Mouse (Mus musculus) liver, adult 2 months (tissue): Measurements from ENCODE around the gene Olfr992. TPM values are rescaled to one million over a fixed set of nuclear protein-coding genes. Genes with fewer than 3 reads are reported as not detected.
"Not testable (repeated sequence)": the region's sequence is repeated elsewhere in the genome, so short reads cannot be mapped to it uniquely, and the experiment has no call there.

ENCODE experiments used
- DNase-seq: peaks from one replicate; pipeline ENCODE4 v3.0.0-alpha.2; 2011; ENCODE audit warnings: low read depth, low spot score; ENCODE audit errors: extremely low read depth
- H3K27ac ChIP-seq: fragments of 200-500 bp; replicated peaks from 2 replicates; pipeline ENCODE4 v1.5.1; 2012; ENCODE audit warnings: low read depth, mild to moderate bottlenecking, control low read depth, inconsistent platforms, low read length; ENCODE audit not compliant: insufficient read depth
- H3K27me3 ChIP-seq: fragments of 200-500 bp; 2 replicates; pipeline ENCODE4 v1.6.1; 2012; ENCODE audit warnings: mild to moderate bottlenecking, moderate library complexity, low read length, inconsistent platforms; ENCODE audit not compliant: control insufficient read depth, insufficient read depth
- H3K36me3 ChIP-seq: fragments of 200-500 bp; 2 replicates; pipeline ENCODE4 v1.6.1; 2012; ENCODE audit warnings: low read length, inconsistent platforms; ENCODE audit not compliant: control insufficient read depth, insufficient read depth
- H3K4me1 ChIP-seq: fragments of 200-500 bp; 2 replicates; pipeline ENCODE4 v1.6.1; 2011; ENCODE audit warnings: low read length; ENCODE audit not compliant: control insufficient read depth, insufficient read depth
- H3K4me3 ChIP-seq: fragments of 200-500 bp; 2 replicates; pipeline ENCODE4 v1.5.1; 2011; ENCODE audit warnings: low read depth, mild to moderate bottlenecking, control low read depth, low read length, moderate library complexity; ENCODE audit not compliant: insufficient read depth
- H3K79me2 ChIP-seq: fragments of 200-500 bp; 2 replicates; pipeline ENCODE4 v1.6.1; 2012; ENCODE audit warnings: inconsistent platforms, mild to moderate bottlenecking, low read length, moderate library complexity; ENCODE audit not compliant: control insufficient read depth, insufficient read depth
- H3K9ac ChIP-seq: fragments of 200-500 bp; 2 replicates; pipeline ENCODE4 v1.6.1; 2012; ENCODE audit warnings: low read depth, mild to moderate bottlenecking, control low read depth, inconsistent platforms, low read length
- CTCF ChIP-seq: fragments of 200-500 bp; IDR thresholded peaks from 2 replicates; pipeline ENCODE4 v1.5.1; 2011; ENCODE audit warnings: low read depth, low read length, control low read depth
- POLR2A ChIP-seq: fragments of 200-500 bp; IDR thresholded peaks from 2 replicates; pipeline ENCODE4 v1.6.1; 2011; ENCODE audit warnings: low read length, control low read depth; ENCODE audit not compliant: insufficient read depth; ENCODE audit errors: extremely low read depth
- WGBS: fragments of 180-500 bp; shearing (Covaris S2); methylation state at CpG from one replicate; pipeline ENCODE4 v1.1.7; 2018; 5-methylcytosine and 5-hydroxymethylcytosine counted together
- polyA plus RNA-seq: library from polyadenylated mRNA; depleted of rRNA; stranded (reverse); fragments of >200 nt; gene quantifications from 2 replicates; pipeline ENCODE4 v1.2.3, GENCODE M21; 2012; rRNA removed
- total RNA-seq: library from RNA; depleted of rRNA; stranded (reverse); fragments of >200 nt; gene quantifications from 2 replicates; pipeline ENCODE4 v1.2.3, GENCODE M21; 2014; rRNA removed

Gene Olfr992
- total RNA-seq (not detected in 2 replicates), polyA plus RNA-seq (not detected in 2 replicates)

DNA sequence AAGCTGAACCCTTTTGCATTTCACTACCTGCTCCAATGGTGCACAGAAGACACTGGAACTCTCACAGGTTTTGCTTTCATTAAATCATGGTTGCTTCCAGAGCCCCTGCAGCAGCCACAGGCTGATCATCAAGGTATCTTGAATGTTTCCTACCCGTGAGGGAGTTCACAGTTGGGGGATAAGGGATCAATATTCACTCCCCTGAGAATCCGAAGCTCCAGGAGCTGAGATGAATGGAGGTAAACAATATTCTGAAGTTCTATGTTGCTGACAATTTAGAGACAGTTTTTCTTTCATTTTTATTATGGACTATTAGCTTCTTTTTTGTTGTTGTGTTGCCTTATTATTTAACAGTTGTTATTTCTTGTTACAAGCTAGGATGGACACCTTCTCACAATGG lies at the start of gene Olfr992:
Gene Olfr992, minus strand, starts transcription at position 101 of the 400 bp plus-strand sequence.
- Histone ChIP-seq H3K4me1 (no peaks in the 10 kb centered on the region), H3K79me2 (no peaks in the 10 kb centered on the region), H3K4me3 (no peak within 1 kb of the TSS), H3K36me3 (no peaks in the 10 kb centered on the region), H3K27me3 (no peaks in the 10 kb centered on the region), H3K9ac (no peak within 1 kb of the TSS), H3K27ac (no peak within 1 kb of the TSS)
- TF ChIP-seq CTCF: no peak
- TF ChIP-seq POLR2A: no peak
- no peak for DNase-seq
- WGBS: 29% methylated on average over 2 of the region's 2 CpGs

DNA sequence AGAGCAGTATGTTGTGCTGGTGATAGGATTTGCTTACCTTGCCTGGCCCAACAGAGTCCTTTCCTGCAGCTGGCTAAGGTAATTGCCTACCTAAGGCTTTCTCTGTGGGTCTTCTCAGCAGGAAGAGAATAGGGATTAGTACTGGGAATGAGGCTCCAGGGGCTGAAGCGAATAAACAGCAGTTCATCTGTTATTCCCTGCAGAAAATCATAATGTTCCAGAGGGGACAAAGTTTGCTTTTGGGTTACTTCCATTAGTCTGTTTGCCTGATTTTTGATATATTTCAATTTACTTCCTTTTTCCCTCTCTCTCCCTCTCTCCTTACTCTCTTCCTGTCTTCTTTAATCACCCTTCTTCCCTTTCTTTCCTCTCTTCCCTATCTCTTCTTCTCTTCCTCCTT lies 34.3 kb upstream of the Olfr992 start, which contains the start of gene Olfr995:
Gene Olfr995, minus strand, starts transcription at position 101 of the 400 bp plus-strand sequence.
- TF ChIP-seq POLR2A (no peak), CTCF (no peak)
- H3K27me3 ChIP-seq: no peaks in the 10 kb centered on the region
- no peak for DNase-seq
- H3K79me2 ChIP-seq: no peaks in the 10 kb centered on the region
- no peaks in the 10 kb centered on the region for H3K4me1 ChIP-seq
- H3K27ac ChIP-seq: no peak within 1 kb of the TSS
- no peaks in the 10 kb centered on the region for H3K36me3 ChIP-seq
- whole genome bisulfite sequencing: 19% methylated on average over 1 of the region's 1 CpGs
- H3K9ac ChIP-seq: no peak within 1 kb of the TSS
- H3K4me3 ChIP-seq: no peak within 1 kb of the TSS

DNA sequence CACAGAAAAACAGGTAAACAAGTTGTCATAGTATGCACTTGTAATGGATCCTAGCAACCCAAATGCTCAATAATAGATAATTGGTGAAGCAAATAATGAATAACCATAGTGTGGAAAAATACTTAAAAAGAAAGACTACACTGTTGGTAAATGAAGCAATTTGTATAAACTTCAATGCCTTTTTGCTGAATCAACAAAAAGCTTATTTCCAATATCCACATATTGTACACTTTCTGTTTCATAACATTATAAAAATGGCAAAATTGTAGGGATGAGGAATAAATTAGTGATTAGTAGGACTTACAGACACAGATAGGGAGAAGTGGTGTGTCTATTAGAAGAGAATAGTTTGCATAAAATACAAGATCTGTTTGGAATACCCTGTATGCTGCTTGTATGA lies 33.3 kb upstream of the Olfr992 start:
- H3K9ac ChIP-seq: no peak overlapping the region
- H3K27me3 ChIP-seq: no peaks in the 10 kb centered on the region

DNA sequence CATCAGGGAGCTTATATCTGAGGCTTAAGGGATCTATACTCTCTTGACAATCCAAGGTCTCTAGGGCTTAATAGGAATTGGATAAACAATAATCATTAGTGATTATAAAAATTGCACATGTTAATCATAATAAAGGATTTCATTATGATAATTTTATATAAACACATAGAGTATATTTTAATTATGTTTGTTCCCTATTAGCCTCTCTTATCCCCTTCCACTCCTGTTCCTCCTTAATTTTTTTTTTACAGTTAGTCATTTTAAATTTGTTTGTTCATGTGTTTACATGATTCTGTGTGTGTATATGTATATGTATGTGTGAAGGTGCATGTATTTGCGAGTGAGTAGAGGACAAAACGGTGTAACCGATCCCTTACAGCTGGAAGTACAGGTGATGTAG lies 27.1 kb upstream of the Olfr992 start, which contains the start of gene Olfr994:
Gene Olfr994, minus strand, starts transcription at position 101 of the 400 bp plus-strand sequence.
- H3K4me1 ChIP-seq: no peaks in the 10 kb centered on the region
- no peak within 1 kb of the TSS for H3K9ac ChIP-seq
- H3K36me3 ChIP-seq: no peaks in the 10 kb centered on the region
- no peak for TF ChIP-seq POLR2A
- TF ChIP-seq CTCF: no peak
- no peaks in the 10 kb centered on the region for H3K27me3 ChIP-seq
- WGBS: 84% methylated on average over 3 of the region's 3 CpGs
- no peak within 1 kb of the TSS for H3K27ac ChIP-seq
- H3K79me2 ChIP-seq: no peaks in the 10 kb centered on the region
- no peak within 1 kb of the TSS for H3K4me3 ChIP-seq
- no peak for DNase-seq

More for the DNA sequence above, 33.3 kb upstream of the Olfr992 start:
- no peak overlapping the region for H3K4me3 ChIP-seq
- no peaks in the 10 kb centered on the region for H3K79me2 ChIP-seq
- H3K27ac ChIP-seq: no peak overlapping the region
- DNase-seq: no peak
- no peaks in the 10 kb centered on the region for H3K4me1 ChIP-seq
- TF ChIP-seq CTCF (no peak), POLR2A (no peak)
- no peaks in the 10 kb centered on the region for H3K36me3 ChIP-seq

DNA sequence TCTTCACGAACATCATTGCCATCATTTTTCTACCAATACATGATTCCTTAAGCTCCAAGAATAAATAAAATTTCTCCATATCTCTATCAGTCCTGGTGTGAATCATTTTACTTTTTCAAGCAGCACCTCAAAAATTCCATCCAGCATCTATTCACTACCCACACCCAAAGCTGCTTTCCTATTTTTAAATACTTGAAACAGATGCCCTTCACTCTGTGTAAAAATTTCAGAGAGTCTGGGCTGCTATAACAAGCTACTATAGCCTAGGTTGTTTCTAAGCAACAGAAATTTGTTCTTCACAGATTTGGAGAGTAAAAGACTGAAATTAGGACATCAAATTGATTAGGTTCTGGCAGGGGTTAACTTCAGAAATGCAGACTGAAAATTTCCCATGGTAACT lies 16.6 kb upstream of the Olfr992 start:
- 74% methylated on average over 1 of the region's 1 CpGs for WGBS
- Histone ChIP-seq H3K9ac (no peak overlapping the region), H3K79me2 (no peaks in the 10 kb centered on the region), H3K4me1 (no peaks in the 10 kb centered on the region), H3K36me3 (no peaks in the 10 kb centered on the region), H3K27me3 (no peaks in the 10 kb centered on the region), H3K27ac (no peak overlapping the region), H3K4me3 (no peak overlapping the region)
- TF ChIP-seq CTCF (no peak), POLR2A (no peak)
- no peak for DNase-seq

DNA sequence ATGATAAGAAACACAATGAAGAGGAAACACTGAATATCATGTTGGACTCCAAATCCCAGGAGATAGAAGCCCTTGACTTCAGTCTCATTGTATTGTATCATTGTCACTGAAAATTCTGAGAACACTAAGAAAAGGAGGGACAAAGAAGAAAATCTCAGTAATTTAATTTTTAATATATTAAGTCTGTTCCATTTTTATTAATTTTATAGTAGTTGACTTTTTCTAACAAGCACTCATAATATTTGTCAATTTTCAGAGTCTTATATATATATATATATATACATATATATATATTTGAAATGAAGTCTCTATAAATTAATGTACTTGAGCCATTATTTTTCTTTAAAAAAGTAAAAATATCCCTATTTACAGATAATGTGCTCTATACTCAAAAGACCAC lies 5.5 kb upstream of the Olfr992 start, which contains the start of gene Olfr993:
Gene Olfr993, minus strand, starts transcription at position 101 of the 400 bp plus-strand sequence.
- no peak for DNase-seq
- no peak within 1 kb of the TSS for H3K4me3 ChIP-seq
- no peaks in the 10 kb centered on the region for H3K36me3 ChIP-seq

DNA sequence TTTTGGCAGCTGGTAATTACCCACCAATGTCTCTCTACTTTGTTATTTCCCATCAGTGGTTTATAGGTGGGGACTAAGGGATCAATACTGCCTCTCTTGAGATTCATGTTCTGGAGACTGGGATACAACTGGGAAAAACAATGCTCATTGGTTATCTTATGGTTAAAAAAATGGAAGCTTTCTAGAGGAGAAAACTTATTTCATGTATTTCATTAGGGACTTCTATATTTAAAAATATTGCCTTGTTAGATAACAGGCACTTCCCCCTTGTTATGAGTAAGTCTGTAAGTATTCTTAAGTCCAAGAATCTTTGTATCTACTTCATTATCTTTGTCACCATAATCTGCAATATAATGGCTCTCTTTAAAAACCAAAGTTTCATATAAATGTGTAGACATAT lies 46.1 kb downstream of the Olfr992 start, which contains the start of gene Olfr988:
Gene Olfr988, minus strand, starts transcription at position 101 of the 400 bp plus-strand sequence.
- H3K79me2 ChIP-seq, DNase-seq, H3K4me1 ChIP-seq, H3K27me3 ChIP-seq, H3K27ac ChIP-seq, H3K4me3 ChIP-seq, H3K9ac ChIP-seq, H3K36me3 ChIP-seq: not testable (repeated sequence)

More for the DNA sequence above, 5.5 kb upstream of the Olfr992 start, which contains the start of gene Olfr993:
- no peaks in the 10 kb centered on the region for H3K4me1 ChIP-seq
- TF ChIP-seq POLR2A (no peak), CTCF (no peak)
- H3K27ac ChIP-seq: no peak within 1 kb of the TSS
- no peaks in the 10 kb centered on the region for H3K27me3 ChIP-seq
- H3K79me2 ChIP-seq: no peaks in the 10 kb centered on the region
- H3K9ac ChIP-seq: no peak within 1 kb of the TSS
